Mouse (Mus musculus) gastrocnemius, adult 8-10 months (tissue): Measurements from ENCODE around the gene Tcaf3. TPM values are rescaled to one million over a fixed set of nuclear protein-coding genes. Genes with fewer than 3 reads are reported as not detected.

Source experiments
- DNase-seq, 2 experiments: peaks; one replicate each; pipeline ENCODE4 v3.0.0; 2022; ENCODE audit warnings: low spot score in 2 of 2
- total RNA-seq, 4 experiments: library from RNA; stranded (reverse); gene quantifications; 2 replicates each; pipeline ENCODE4 v1.2.4; 2022

The Tcaf3 gene
- total RNA-seq, 4 experiments from 2014 or later = not detected

- DNase-seq = peak; percentile 41 to 57
These were observed 55.2 kb downstream of the Tcaf3 start for GRCm38 (mm10) chr6:42542036-42543031.

GRCm38 (mm10) chr6:42540681-42541080, 56.8 kb downstream of the Tcaf3 start:
- no peak for DNase-seq

GRCm38 (mm10) chr6:42539711-42540110, 57.8 kb downstream of the Tcaf3 start:
- no peak for DNase-seq

Other genes with a start within 250 kb of the Tcaf3 start
- 10 to 100 TPM; 12.1 to 15.9 (median 13.7) TPM for gene Zyx, start 248.1 kb downstream of the Tcaf3 start, total RNA-seq
- under 1 TPM in 2 of 4 experiments, not detected in 2; 0.07 to 0.10 TPM for gene Epha1, start 224.4 kb downstream of the Tcaf3 start, total RNA-seq
- gene Tas2r143, start 197.5 kb downstream of the Tcaf3 start, total RNA-seq = not detected
- gene Tas2r135, start 192.3 kb downstream of the Tcaf3 start, total RNA-seq = not detected
- not detected for gene Tas2r126, start 163.2 kb downstream of the Tcaf3 start, total RNA-seq
- gene Olfr458, start 132.5 kb downstream of the Tcaf3 start, total RNA-seq = not detected
- not detected for gene Olfr457, start 121.4 kb downstream of the Tcaf3 start, total RNA-seq
- gene Olfr456, start 110.5 kb downstream of the Tcaf3 start, total RNA-seq = not detected
- not detected for gene Olfr455, start 50.1 kb downstream of the Tcaf3 start, total RNA-seq
- 1 to 10 TPM; 1.2 to 2.0 (median 1.5) TPM for gene Tcaf2, start 47.6 kb upstream of the Tcaf3 start, total RNA-seq
- 1 to 10 TPM; 3.9 to 6.3 (median 4.7) TPM for gene Tcaf1, start 112.4 kb upstream of the Tcaf3 start, total RNA-seq
- gene Olfr453, start 141.7 kb upstream of the Tcaf3 start, total RNA-seq = not detected
- gene Olfr38, start 158.7 kb upstream of the Tcaf3 start, total RNA-seq = not detected
- not detected for gene Olfr452, start 187.4 kb upstream of the Tcaf3 start, total RNA-seq
- gene Olfr450, start 214.2 kb upstream of the Tcaf3 start, total RNA-seq = not detected
- not detected for gene Olfr449, start 236.7 kb upstream of the Tcaf3 start, total RNA-seq